Mouse (Mus musculus) stomach, embryonic 16.5 days (tissue): ENCODE data around the gene Fam126a. TPM values are rescaled to one million over a fixed set of nuclear protein-coding genes. Genes with fewer than 3 reads are reported as not detected.

Experiments
- ATAC-seq: fragments of 200-750 bp; cut with Nextera tagmentation; 2 replicates; pipeline ENCODE4 v1.8.0; 2017; ENCODE audit warnings: moderate number of reproducible peaks, moderate TSS enrichment; ENCODE audit not compliant: insufficient read depth, low FRiP score
- H3K27ac ChIP-seq: fragments of 300-500 bp; sonication (generic); 2 replicates; pipeline ENCODE4 v1.5.1; 2014; ENCODE audit warnings: low read length
- H3K27me3 ChIP-seq: fragments of 300-500 bp; sonication (generic); 2 replicates; pipeline ENCODE4 v1.6.1; 2014; ENCODE audit warnings: low read length, control low read depth, mixed read lengths; ENCODE audit not compliant: control insufficient read depth, insufficient read depth
- H3K36me3 ChIP-seq: fragments of 300-500 bp; sonication (generic); 2 replicates; pipeline ENCODE4 v1.6.1; 2014; ENCODE audit warnings: low read length; ENCODE audit not compliant: control insufficient read depth, insufficient read depth
- H3K4me1 ChIP-seq: fragments of 300-500 bp; sonication (generic); 2 replicates; pipeline ENCODE4 v1.6.1; 2014; ENCODE audit warnings: low read length, control low read depth, mixed read lengths; ENCODE audit not compliant: control insufficient read depth, insufficient read depth
- H3K4me2 ChIP-seq: fragments of 300-500 bp; sonication (generic); 2 replicates; pipeline ENCODE4 v1.6.1; 2014; ENCODE audit warnings: low read depth, low read length, mixed read lengths
- H3K4me3 ChIP-seq: fragments of 300-500 bp; sonication (generic); replicated peaks from 2 replicates; pipeline ENCODE4 v1.5.1; 2014; ENCODE audit warnings: mild to moderate bottlenecking, low read length
- H3K9ac ChIP-seq: fragments of 300-500 bp; sonication (generic); 2 replicates; pipeline ENCODE4 v1.6.1; 2014; ENCODE audit warnings: low read length
- H3K9me3 ChIP-seq: fragments of 300-500 bp; sonication (generic); replicated peaks from 2 replicates; pipeline ENCODE4 v1.6.1; 2016; ENCODE audit warnings: low read length, control low read depth; ENCODE audit not compliant: control insufficient read depth
- WGBS: fragments of 180-500 bp; shearing (Covaris S2); extraction: QIAGEN DNeasy Blood & Tissue Kit; methylation state at CpG from one replicate; pipeline ENCODE4 v1.1.7; 2014; 5-methylcytosine and 5-hydroxymethylcytosine counted together
- polyA plus RNA-seq: library from polyadenylated mRNA; unstranded; fragments of >200 nt; fragmentation: Nextera tagmentation; extraction: Ambion mirVana; gene quantifications from 2 replicates; pipeline ENCODE4 v1.2.1, GENCODE M21; 2015

Gene Fam126a
- polyA plus RNA-seq, 1 experiment from 2014 or later = 19.1 TPM

GRCm38 (mm10) chr5:24057592-24057991 is 27.1 kb upstream of the Fam126a start:
- H3K9me3 ChIP-seq = no peaks in the 10 kb centered on the region
- no peaks in the 10 kb centered on the region for H3K27me3 ChIP-seq
- no peaks in the 10 kb centered on the region for H3K36me3 ChIP-seq
- no peak overlapping the region for H3K4me3 ChIP-seq
- WGBS = 72% methylated on average over 3 of the region's 3 CpGs
- no peak overlapping the region for H3K27ac ChIP-seq
- ATAC-seq = no peak
- no peaks in the 10 kb centered on the region for H3K4me1 ChIP-seq
- H3K4me2 ChIP-seq = no peak overlapping the region
- H3K9ac ChIP-seq = no peak overlapping the region

GRCm38 (mm10) chr5:24056865-24057264 is 26.4 kb upstream of the Fam126a start:
- Histone ChIP-seq H3K27me3 (no peaks in the 10 kb centered on the region), H3K9ac (no peak overlapping the region), H3K4me1 (peaks cover 4% of the 10 kb centered on the region), H3K9me3 (no peaks in the 10 kb centered on the region), H3K4me2 (no peak overlapping the region), H3K4me3 (no peak overlapping the region), H3K36me3 (no peaks in the 10 kb centered on the region), H3K27ac (no peak overlapping the region)
- 84% methylated on average over 2 of the region's 2 CpGs for WGBS
- ATAC-seq = no peak

GRCm38 (mm10) chr5:24054382-24054781 is 23.9 kb upstream of the Fam126a start:
- H3K27me3 ChIP-seq = no peaks in the 10 kb centered on the region
- no peak overlapping the region for H3K4me2 ChIP-seq
- H3K27ac ChIP-seq = no peak overlapping the region
- peaks cover 4% of the 10 kb centered on the region for H3K4me1 ChIP-seq
- no peak for ATAC-seq
- no peaks in the 10 kb centered on the region for H3K36me3 ChIP-seq
- H3K9ac ChIP-seq = no peak overlapping the region
- no peak overlapping the region for H3K4me3 ChIP-seq
- no peaks in the 10 kb centered on the region for H3K9me3 ChIP-seq
- 91% methylated on average over 3 of the region's 3 CpGs for WGBS

GRCm38 (mm10) chr5:24053245-24054190 is 23.0 kb upstream of the Fam126a start:
- Histone ChIP-seq H3K36me3 (no peaks in the 10 kb centered on the region), H3K27ac (no peak overlapping the region)

GRCm38 (mm10) chr5:24051755-24052675 is 21.5 kb upstream of the Fam126a start:
- H3K4me2 ChIP-seq = no peak overlapping the region
- 59% methylated on average over 16 of the region's 16 CpGs for WGBS

More at GRCm38 (mm10) chr5:24053245-24054190, 23.0 kb upstream of the Fam126a start:
- Histone ChIP-seq H3K4me1 (peaks cover 4% of the 10 kb centered on the region), H3K9me3 (no peaks in the 10 kb centered on the region), H3K4me2 (0 out of 2 replicates have a peak overlapping the region, but pooled peaks have one; percentile 4), H3K9ac (no peak overlapping the region), H3K27me3 (no peaks in the 10 kb centered on the region), H3K4me3 (no peak overlapping the region)
- ATAC-seq = peak; percentile 56; the same call in 1 of the 2 replicates
- 36% methylated on average over 9 of the region's 9 CpGs for WGBS

GRCm38 (mm10) chr5:24047821-24048220 is 17.3 kb upstream of the Fam126a start:
- no peak overlapping the region for H3K4me2 ChIP-seq
- no peaks in the 10 kb centered on the region for H3K9me3 ChIP-seq
- no peaks in the 10 kb centered on the region for H3K27me3 ChIP-seq
- H3K9ac ChIP-seq = no peak overlapping the region
- WGBS = 44% methylated on average over 1 of the region's 1 CpGs
- ATAC-seq = peak; percentile 40; the same call in 1 of the 2 replicates
- H3K4me1 ChIP-seq = peaks cover 20% of the 10 kb centered on the region
- H3K4me3 ChIP-seq = no peak overlapping the region
- peak overlapping the region; percentile 73 for H3K27ac ChIP-seq
- H3K36me3 ChIP-seq = no peaks in the 10 kb centered on the region

More at GRCm38 (mm10) chr5:24051755-24052675, 21.5 kb upstream of the Fam126a start:
- Histone ChIP-seq H3K4me3 (no peak overlapping the region), H3K27me3 (no peaks in the 10 kb centered on the region), H3K36me3 (no peaks in the 10 kb centered on the region), H3K27ac (no peak overlapping the region), H3K9me3 (no peaks in the 10 kb centered on the region), H3K9ac (no peak overlapping the region), H3K4me1 (peaks cover 15% of the 10 kb centered on the region)
- no peak for ATAC-seq

- no peaks in the 10 kb centered on the region for H3K36me3 ChIP-seq
- no peak overlapping the region for H3K9ac ChIP-seq
- peaks cover 16% of the 10 kb centered on the region; the same call in 1 of the 2 replicates for H3K4me1 ChIP-seq
- H3K27me3 ChIP-seq = no peaks in the 10 kb centered on the region
- H3K27ac ChIP-seq = peak overlapping the region; percentile 62
- no peak overlapping the region for H3K4me2 ChIP-seq
- H3K9me3 ChIP-seq = no peaks in the 10 kb centered on the region
- no peak overlapping the region for H3K4me3 ChIP-seq
- no peak for ATAC-seq
- WGBS = 82% methylated on average over 7 of the region's 7 CpGs
Observed at GRCm38 (mm10) chr5:24047001-24047400, 16.5 kb upstream of the Fam126a start.

- Histone ChIP-seq H3K4me3 (no peak overlapping the region), H3K27me3 (no peaks in the 10 kb centered on the region), H3K27ac (peak overlapping the region; percentile 62), H3K4me1 (peaks cover 15% of the 10 kb centered on the region; the same call in 1 of the 2 replicates), H3K4me2 (peak overlapping the region; percentile 7), H3K9ac (no peak overlapping the region), H3K36me3 (no peaks in the 10 kb centered on the region), H3K9me3 (no peaks in the 10 kb centered on the region)
- peak; percentile 69; the same call in 1 of the 2 replicates for ATAC-seq
- WGBS = 38% methylated on average over 4 of the region's 4 CpGs
Observed at GRCm38 (mm10) chr5:24045998-24046631, 15.6 kb upstream of the Fam126a start.
